Mouse (Mus musculus) G1E-ER4 (cell line): ENCODE measurements around the gene Btnl10. TPM values are rescaled to one million over a fixed set of nuclear protein-coding genes. Genes with fewer than 3 reads are reported as not detected.

ENCODE experiments used
- GATA1 ChIP-seq: IDR thresholded peaks from one replicate; pipeline ENCODE4 v1.8.0; 2012; ENCODE audit warnings: low read length, inconsistent platforms
- polyA plus RNA-seq: library from polyadenylated mRNA; stranded (reverse); fragments of >175 nt; gene quantifications from 2 replicates; pipeline ENCODE4 v1.2.3, GENCODE M21; 2012

Btnl10 gene
- polyA plus RNA-seq, 1 experiment = not detected

GRCm38 (mm10) chr11:58922420-58922819 lies 4.7 kb downstream of the Btnl10 start:
- no peak for TF ChIP-seq GATA1

GRCm38 (mm10) chr11:58926651-58927050 lies 8.9 kb downstream of the Btnl10 start:
- TF ChIP-seq GATA1 = no peak

GRCm38 (mm10) chr11:58927053-58927452 lies 9.3 kb downstream of the Btnl10 start:
- TF ChIP-seq GATA1 = no peak

- TF ChIP-seq GATA1 = no peak
Measured at GRCm38 (mm10) chr11:58927790-58928651, 10.3 kb downstream of the Btnl10 start.

GRCm38 (mm10) chr11:58929055-58929454 lies 11.3 kb downstream of the Btnl10 start:
- TF ChIP-seq GATA1 = no peak

GRCm38 (mm10) chr11:58929641-58930040 lies 11.9 kb downstream of the Btnl10 start:
- no peak for TF ChIP-seq GATA1

GRCm38 (mm10) chr11:58930254-58930653 lies 12.5 kb downstream of the Btnl10 start:
- TF ChIP-seq GATA1 = no peak

GRCm38 (mm10) chr11:58931576-58931975 lies 13.9 kb downstream of the Btnl10 start:
- TF ChIP-seq GATA1 = no peak

- no peak for TF ChIP-seq GATA1
Measured at GRCm38 (mm10) chr11:58937909-58938308, 20.2 kb downstream of the Btnl10 start.

- no peak for TF ChIP-seq GATA1
Measured at GRCm38 (mm10) chr11:58938322-58939087, 20.8 kb downstream of the Btnl10 start, which contains the start of gene Rnf187. TSS of gene Rnf187 (minus strand) at chr11:58938916.

- TF ChIP-seq GATA1 = no peak
Measured at GRCm38 (mm10) chr11:58939088-58939439, 21.4 kb downstream of the Btnl10 start.

- TF ChIP-seq GATA1 = no peak
Measured at GRCm38 (mm10) chr11:58944136-58944535, 26.4 kb downstream of the Btnl10 start.

GRCm38 (mm10) chr11:58947306-58947705 lies 29.6 kb downstream of the Btnl10 start:
- TF ChIP-seq GATA1 = no peak

GRCm38 (mm10) chr11:58947798-58948528 lies 30.3 kb downstream of the Btnl10 start:
- TF ChIP-seq GATA1 = no peak

- no peak for TF ChIP-seq GATA1
Measured at GRCm38 (mm10) chr11:58948542-58949479, 31.1 kb downstream of the Btnl10 start, which contains the start of gene Hist3h2ba. TSS of gene Hist3h2ba (plus strand) at chr11:58948920.
